Mouse (Mus musculus) bone marrow, adult 2 months (tissue): ENCODE data around the gene Ccdc14.

Experiments used
- CTCF ChIP-seq: fragments of 200-500 bp; IDR thresholded peaks from 2 replicates; pipeline ENCODE4 v1.5.1; 2011; ENCODE audit warnings: low read length, control low read depth; ENCODE audit not compliant: control insufficient read depth, insufficient read depth
- POLR2A ChIP-seq: fragments of 200-500 bp; IDR thresholded peaks from 2 replicates; pipeline ENCODE4 v1.6.1; 2011; ENCODE audit warnings: low read depth, mild to moderate bottlenecking, control low read depth, low read length, borderline replicate concordance; ENCODE audit not compliant: control insufficient read depth

- TF ChIP-seq POLR2A: no peak
- no peak for TF ChIP-seq CTCF
These were observed 22.1 kb upstream of the Ccdc14 start for GRCm38 (mm10) chr16:34668341-34668740.
